Mouse (Mus musculus) embryonic fibroblast, embryonic 13.5 days (primary cell): ENCODE measurements around the gene Psmd12. TPM values are rescaled to one million over a fixed set of nuclear protein-coding genes. Genes with fewer than 3 reads are reported as not detected.
A peak's percentile ranks its signal among the peaks of the same experiment; 100 is the strongest.
"Not testable (repeated sequence)": the region's sequence is repeated elsewhere in the genome, so short reads cannot be mapped to it uniquely, and the experiment has no call there.

Source experiments
- H3K27ac ChIP-seq: 2 replicates; pipeline ENCODE4 v1.5.1; 2012; ENCODE audit warnings: low read length, control low read depth, inconsistent platforms; ENCODE audit not compliant: insufficient read depth
- H3K4me1 ChIP-seq: 2 replicates; pipeline ENCODE4 v1.6.1; 2011; ENCODE audit warnings: low read length; ENCODE audit not compliant: control insufficient read depth, insufficient read depth
- H3K4me3 ChIP-seq: 2 replicates; pipeline ENCODE4 v1.5.1; 2011; ENCODE audit warnings: mild to moderate bottlenecking, control low read depth, low read length; ENCODE audit not compliant: insufficient read depth
- CTCF ChIP-seq: IDR thresholded peaks from 2 replicates; pipeline ENCODE4 v1.5.1; 2011; ENCODE audit warnings: mild to moderate bottlenecking, control low read depth, low read length, moderate library complexity, borderline replicate concordance; ENCODE audit not compliant: insufficient read depth
- POLR2A ChIP-seq: IDR thresholded peaks from 2 replicates; pipeline ENCODE4 v1.6.1; 2011; ENCODE audit warnings: low read depth, mild to moderate bottlenecking, control low read depth, low read length, moderate library complexity
- polyA plus RNA-seq: library from polyadenylated mRNA; stranded (reverse); fragments of >200 nt; gene quantifications from 2 replicates; pipeline ENCODE4 v1.2.4, GENCODE M21; 2011; ENCODE audit warnings: low read depth; ENCODE audit not compliant: missing spikeins, insufficient read length

The Psmd12 gene
- polyA plus RNA-seq, 1 experiment, result 95.9 TPM

GRCm38 (mm10) chr11:107506260-107506659 lies 27.0 kb downstream of the Psmd12 start:
- H3K27ac ChIP-seq, result no peak overlapping the region
- TF ChIP-seq POLR2A, result no peak
- no peak for TF ChIP-seq CTCF
- H3K4me1 ChIP-seq, result no peaks in the 10 kb centered on the region
- no peak overlapping the region for H3K4me3 ChIP-seq

- Histone ChIP-seq H3K4me1 (no peaks in the 10 kb centered on the region), H3K27ac (no peak overlapping the region), H3K4me3 (no peak overlapping the region)
- TF ChIP-seq POLR2A (no peak), CTCF (no peak)
Observed at GRCm38 (mm10) chr11:107509631-107510338, 30.5 kb downstream of the Psmd12 start.

- H3K4me1 ChIP-seq, result no peaks in the 10 kb centered on the region
- no peak overlapping the region for H3K27ac ChIP-seq
- H3K4me3 ChIP-seq, result no peak overlapping the region
- TF ChIP-seq POLR2A (no peak), CTCF (no peak)
Observed at GRCm38 (mm10) chr11:107510362-107511269, 31.3 kb downstream of the Psmd12 start.

GRCm38 (mm10) chr11:107511954-107512353 lies 32.7 kb downstream of the Psmd12 start:
- not testable (repeated sequence) for H3K4me3 ChIP-seq
- TF ChIP-seq CTCF, result peak; percentile 76; the same call in 1 of the 2 replicates

GRCm38 (mm10) chr11:107513047-107513446 lies 33.8 kb downstream of the Psmd12 start:
- no peak for TF ChIP-seq POLR2A
- TF ChIP-seq CTCF, result no peak
- Histone ChIP-seq H3K4me3 (no peak overlapping the region), H3K27ac (no peak overlapping the region), H3K4me1 (no peaks in the 10 kb centered on the region)

More at GRCm38 (mm10) chr11:107511954-107512353, 32.7 kb downstream of the Psmd12 start:
- H3K27ac ChIP-seq, H3K4me1 ChIP-seq: not testable (repeated sequence)

- H3K4me1 ChIP-seq, result no peaks in the 10 kb centered on the region
- TF ChIP-seq POLR2A, result no peak
- TF ChIP-seq CTCF, result no peak
- no peak overlapping the region for H3K27ac ChIP-seq
- no peak overlapping the region for H3K4me3 ChIP-seq
Observed at GRCm38 (mm10) chr11:107516387-107516786, 37.1 kb downstream of the Psmd12 start.

- Histone ChIP-seq H3K4me1 (no peaks in the 10 kb centered on the region), H3K27ac (no peak overlapping the region), H3K4me3 (no peak overlapping the region)
- TF ChIP-seq CTCF, result no peak
- TF ChIP-seq POLR2A, result no peak
Observed at GRCm38 (mm10) chr11:107518645-107519429, 39.6 kb downstream of the Psmd12 start.

GRCm38 (mm10) chr11:107521153-107521552 lies 41.9 kb downstream of the Psmd12 start:
- TF ChIP-seq POLR2A, result no peak
- no peak for TF ChIP-seq CTCF
- no peaks in the 10 kb centered on the region for H3K4me1 ChIP-seq
- no peak overlapping the region for H3K4me3 ChIP-seq
- no peak overlapping the region for H3K27ac ChIP-seq

- TF ChIP-seq CTCF (no peak), POLR2A (no peak)
- H3K4me3 ChIP-seq, result no peak overlapping the region
- H3K27ac ChIP-seq, result no peak overlapping the region
- H3K4me1 ChIP-seq, result no peaks in the 10 kb centered on the region
Observed at GRCm38 (mm10) chr11:107524966-107525365, 45.7 kb downstream of the Psmd12 start.
